Mouse (Mus musculus) spleen, adult 2 months (tissue): ENCODE measurements around the gene Abca15. TPM values are rescaled to one million over a fixed set of nuclear protein-coding genes. Genes with fewer than 3 reads are reported as not detected.

Experiments used
- DNase-seq, 2 experiments: peaks; one replicate each; pipeline versions ENCODE4 v3.0.0 to v3.0.0-alpha.2; 2012 to 2021; ENCODE audit warnings: low spot score in 2 of 2, low read depth in 1 of 2
- H3K27ac ChIP-seq: fragments of 200-500 bp; 2 replicates; pipeline ENCODE4 v1.5.1; 2012; ENCODE audit warnings: low read length, inconsistent platforms; ENCODE audit not compliant: insufficient read depth
- H3K27me3 ChIP-seq: fragments of 200-500 bp; 2 replicates; pipeline ENCODE4 v1.6.1; 2012; ENCODE audit warnings: mild to moderate bottlenecking, moderate library complexity, low read length, inconsistent platforms; ENCODE audit not compliant: control insufficient read depth, insufficient read depth
- H3K36me3 ChIP-seq: fragments of 200-500 bp; 2 replicates; pipeline ENCODE4 v1.6.1; 2012; ENCODE audit warnings: mild to moderate bottlenecking, low read length, inconsistent platforms; ENCODE audit not compliant: control insufficient read depth, insufficient read depth
- H3K4me1 ChIP-seq: fragments of 200-500 bp; 2 replicates; pipeline ENCODE4 v1.6.1; 2011; ENCODE audit warnings: inconsistent platforms; ENCODE audit not compliant: control insufficient read depth, insufficient read depth, insufficient read length
- H3K4me3 ChIP-seq: fragments of 200-500 bp; 2 replicates; pipeline ENCODE4 v1.5.1; 2011; ENCODE audit warnings: mild to moderate bottlenecking, inconsistent platforms; ENCODE audit not compliant: insufficient read depth, insufficient read length; ENCODE audit errors: extremely low read depth
- CTCF ChIP-seq: fragments of 200-500 bp; IDR thresholded peaks from 2 replicates; pipeline ENCODE4 v1.5.1; 2011; ENCODE audit warnings: mild to moderate bottlenecking, inconsistent platforms; ENCODE audit not compliant: insufficient read depth, insufficient read length, insufficient replicate concordance; ENCODE audit errors: extremely low read depth
- POLR2A ChIP-seq: fragments of 200-500 bp; IDR thresholded peaks from 2 replicates; pipeline ENCODE4 v1.6.1; 2011; ENCODE audit warnings: low read depth, low read length, inconsistent platforms
- WGBS: fragments of 180-500 bp; shearing (Covaris S2); methylation state at CpG from one replicate; pipeline ENCODE4 v1.1.7; 2018; 5-methylcytosine and 5-hydroxymethylcytosine counted together
- polyA plus RNA-seq: library from polyadenylated mRNA; depleted of rRNA; stranded (reverse); fragments of >200 nt; gene quantifications from 2 replicates; pipeline ENCODE4 v1.2.3, GENCODE M21; 2012; rRNA removed

Gene Abca15
- polyA plus RNA-seq, 1 experiment: not detected

GRCm38 (mm10) chr7:120409447-120409846, 81.0 kb downstream of the Abca15 start, which contains the start of gene Abca16:
Abca16 (plus strand) TSS chr7:120409647.
- TF ChIP-seq CTCF (no peak), POLR2A (no peak)

DNA sequence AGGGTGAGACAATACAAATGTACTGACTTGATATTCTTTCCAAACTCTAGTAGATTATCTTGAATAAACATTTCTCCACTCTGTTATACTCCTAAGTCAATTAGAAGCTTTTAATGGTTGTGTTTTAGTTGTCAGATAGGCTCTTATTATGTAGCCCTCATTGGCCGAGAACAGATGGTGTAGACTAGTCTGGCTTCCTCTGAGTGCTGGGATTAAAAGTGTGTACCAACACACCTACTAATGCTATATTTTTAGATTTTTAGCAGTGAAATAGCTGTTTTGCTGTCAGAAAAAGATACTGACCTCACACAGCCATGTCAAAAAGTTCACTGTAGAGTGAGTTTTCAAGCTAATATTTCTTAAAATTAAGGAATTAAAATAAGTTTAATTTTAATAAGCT, 83.9 kb downstream of the Abca15 start:
- H3K36me3 ChIP-seq: no peaks in the 10 kb centered on the region
- no peaks in the 10 kb centered on the region for H3K4me1 ChIP-seq
- DNase-seq: no peak
- no peak overlapping the region for H3K27ac ChIP-seq
- TF ChIP-seq CTCF: no peak
- no peak for TF ChIP-seq POLR2A
- no peaks in the 10 kb centered on the region for H3K27me3 ChIP-seq
- no peak overlapping the region for H3K4me3 ChIP-seq
- WGBS: 82% methylated on average over 1 of the region's 1 CpGs

More at GRCm38 (mm10) chr7:120409447-120409846, 81.0 kb downstream of the Abca15 start, which contains the start of gene Abca16:
- H3K36me3 ChIP-seq: no peaks in the 10 kb centered on the region
- no peak within 1 kb of the TSS for H3K27ac ChIP-seq
- no peak within 1 kb of the TSS for H3K4me3 ChIP-seq
- H3K4me1 ChIP-seq: no peaks in the 10 kb centered on the region
- 71% methylated on average over 10 of the region's 10 CpGs for WGBS
- no peak for DNase-seq
- no peaks in the 10 kb centered on the region for H3K27me3 ChIP-seq

GRCm38 (mm10) chr7:120426625-120427024, 98.2 kb downstream of the Abca15 start:
- TF ChIP-seq POLR2A: no peak
- TF ChIP-seq CTCF: no peak
- H3K4me3 ChIP-seq: no peak overlapping the region
- no peak for DNase-seq
- H3K27me3 ChIP-seq: no peaks in the 10 kb centered on the region
- WGBS: 27% methylated on average over 3 of the region's 3 CpGs
- H3K27ac ChIP-seq: no peak overlapping the region
- no peaks in the 10 kb centered on the region for H3K36me3 ChIP-seq
- H3K4me1 ChIP-seq: no peaks in the 10 kb centered on the region

- H3K36me3 ChIP-seq: no peaks in the 10 kb centered on the region
- no peak for TF ChIP-seq CTCF
- no peak for TF ChIP-seq POLR2A
- no peaks in the 10 kb centered on the region for H3K4me1 ChIP-seq
- H3K27ac ChIP-seq: no peak overlapping the region
- no peaks in the 10 kb centered on the region for H3K27me3 ChIP-seq
- DNase-seq: no peak
- no peak overlapping the region for H3K4me3 ChIP-seq
These were observed 103.0 kb downstream of the Abca15 start for GRCm38 (mm10) chr7:120431464-120431863.

Other genes with a start within 250 kb of the Abca15 start
- gene Dnah3, start 233.4 kb upstream of the Abca15 start, polyA plus RNA-seq: not detected in 2 replicates
- 5.7 TPM in 2 replicates for gene Tmem159, start 226.3 kb upstream of the Abca15 start, polyA plus RNA-seq
- gene Zp2, start 183.4 kb upstream of the Abca15 start, polyA plus RNA-seq: not detected in 2 replicates
- not detected in 2 replicates for gene Anks4b, start 154.8 kb upstream of the Abca15 start, polyA plus RNA-seq
- gene Crym, start 126.6 kb upstream of the Abca15 start, polyA plus RNA-seq: 1.6 and 2.6 TPM in 2 replicates
- not detected in 2 replicates for gene Abca14, start 124.7 kb upstream of the Abca15 start, polyA plus RNA-seq
- gene Abca16, start 81.0 kb downstream of the Abca15 start, polyA plus RNA-seq: not detected in 2 replicates